Mouse (Mus musculus): ENCODE results near the gene Hal. TPM values are rescaled to one million over a fixed set of nuclear protein-coding genes. Genes with fewer than 3 reads are reported as not detected.

Hal gene
- 0.57 and 0.85 TPM in 2 replicates for polyA plus RNA-seq (2015; fragmentation: Nextera tagmentation; extraction: Ambion mirVana)

DNA sequence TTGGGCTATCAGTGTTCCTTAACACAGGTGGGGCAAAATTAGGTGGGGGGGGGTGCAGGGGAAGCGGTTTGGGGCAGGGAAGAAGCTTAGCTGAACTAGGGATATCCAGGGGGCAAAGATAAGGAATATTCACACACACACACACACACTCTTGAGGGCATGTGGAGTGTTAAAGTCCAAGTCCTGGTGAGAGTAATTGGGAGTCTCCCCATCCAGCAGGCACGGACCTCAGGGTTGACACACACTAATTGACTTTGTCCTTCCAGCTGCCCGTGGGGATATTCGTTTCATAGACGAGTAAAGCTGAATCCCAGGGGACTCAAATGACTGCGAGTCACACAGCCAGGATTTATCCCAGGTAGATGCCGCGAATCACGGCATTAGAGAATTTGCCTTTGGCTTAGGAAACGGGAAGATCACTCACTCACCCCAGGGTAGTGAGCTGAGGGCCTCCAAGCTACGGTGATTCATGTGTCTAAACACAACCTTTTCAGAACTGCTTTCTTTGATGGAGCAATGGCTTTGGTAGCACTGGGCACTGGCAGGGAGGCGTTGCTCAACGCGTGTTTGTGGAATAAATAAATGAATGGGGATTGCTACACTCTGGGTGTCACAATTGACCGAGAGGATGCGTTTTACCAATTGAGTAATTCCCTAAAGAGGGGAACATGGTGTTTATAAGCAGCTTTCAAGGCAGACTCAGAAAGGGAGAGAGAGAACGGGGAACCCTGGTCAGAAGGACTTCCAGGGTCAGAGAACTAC, at the start of gene Hal:
Gene Hal, plus strand, starts transcription at position 703 of the 762 bp plus-strand sequence.

DNA sequence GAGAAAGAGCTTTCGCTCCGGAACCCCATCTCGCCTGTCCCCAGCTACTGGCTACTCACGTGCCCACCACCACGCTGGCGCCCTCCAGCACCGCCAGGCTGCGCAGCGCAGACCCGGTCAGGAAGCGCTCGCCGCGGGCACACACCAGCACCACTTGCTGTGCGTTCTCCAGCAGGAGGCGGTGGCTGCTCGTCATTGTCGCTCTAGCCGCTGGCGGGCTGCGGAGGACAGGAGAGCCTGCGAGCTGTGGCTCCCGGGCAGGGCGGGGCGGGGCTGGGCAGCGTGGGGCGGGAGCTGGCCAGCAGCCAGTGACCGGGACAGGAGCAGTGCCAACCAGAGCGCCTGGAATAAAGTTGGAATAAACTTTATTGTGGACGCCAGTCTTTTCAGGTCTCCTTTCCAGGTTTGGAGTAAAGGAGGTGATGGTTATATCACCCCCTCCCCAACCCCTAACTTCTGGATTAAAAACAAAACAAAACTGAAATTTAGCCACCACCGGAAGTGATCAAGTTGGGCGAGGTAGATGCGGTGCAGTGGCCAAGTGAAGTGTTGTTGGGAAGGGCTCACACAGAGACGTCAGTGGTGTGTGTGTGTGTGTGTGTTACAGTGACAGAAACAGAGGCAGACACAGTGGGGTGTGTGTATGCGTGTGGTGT, 51.3 kb downstream of the Hal start, which contains the start of gene Amdhd1:
Gene Amdhd1, minus strand, starts transcription at position 259 of the 656 bp plus-strand sequence.

DNA sequence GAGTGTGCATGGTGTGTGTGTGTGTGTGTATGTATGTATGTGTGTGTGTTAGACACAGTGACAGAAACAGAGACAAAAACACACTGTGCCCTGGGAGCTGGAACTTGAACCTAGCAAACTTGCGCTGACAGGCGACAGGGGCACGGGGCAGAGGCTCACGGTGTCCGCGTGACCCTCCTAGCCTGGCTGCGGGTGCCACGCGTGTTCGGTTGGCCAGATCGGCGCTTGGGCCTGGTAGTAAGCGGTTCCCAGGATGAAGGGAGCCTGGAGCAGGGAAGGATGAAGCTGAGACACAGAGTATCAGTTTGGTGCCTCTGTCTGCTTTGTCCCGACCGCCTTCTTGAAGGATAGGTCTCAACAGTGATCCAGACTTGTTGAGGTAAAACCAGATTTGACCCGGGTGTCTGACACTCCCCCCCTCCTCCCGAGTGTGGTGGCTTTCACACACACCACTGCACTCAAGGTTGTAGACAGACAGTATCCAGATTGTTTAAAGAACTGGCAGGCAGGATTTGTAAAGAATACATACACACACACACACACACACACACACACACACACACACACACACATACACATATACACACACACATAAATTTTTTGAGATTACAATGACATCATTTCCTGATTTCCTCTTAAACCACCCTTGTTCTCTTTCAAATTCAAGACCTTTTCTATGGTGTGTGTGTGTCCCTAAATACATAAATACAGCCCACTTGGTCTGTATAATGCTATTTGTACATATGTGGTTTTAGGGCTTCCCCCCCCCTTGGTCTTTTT, 52.1 kb downstream of the Hal start, which contains the start of gene Ccdc38:
Gene Ccdc38, plus strand, starts transcription at position 202 of the 780 bp plus-strand sequence.

Other genes with a start within 250 kb of the Hal start
- 13.4 and 17.3 TPM in 2 replicates for gene Elk3, start 177.6 kb upstream of the Hal start, polyA plus RNA-seq (2015; fragmentation: Nextera tagmentation; extraction: Ambion mirVana)
- gene Lta4h, start 35.4 kb upstream of the Hal start, polyA plus RNA-seq (2015; fragmentation: Nextera tagmentation; extraction: Ambion mirVana) = 106 and 125 TPM in 2 replicates
- 0.11 and 0.19 TPM in 2 replicates for gene Amdhd1, start 51.3 kb downstream of the Hal start, polyA plus RNA-seq (2015; fragmentation: Nextera tagmentation; extraction: Ambion mirVana)
- 0.13 and 0.62 TPM in 2 replicates for gene Ccdc38, start 51.9 kb downstream of the Hal start, polyA plus RNA-seq (2015; fragmentation: Nextera tagmentation; extraction: Ambion mirVana)
- gene Snrpf, start 100.9 kb downstream of the Hal start, polyA plus RNA-seq (2015; fragmentation: Nextera tagmentation; extraction: Ambion mirVana) = 119 and 131 TPM in 2 replicates
- gene Ntn4, start 151.9 kb downstream of the Hal start, polyA plus RNA-seq (2015; fragmentation: Nextera tagmentation; extraction: Ambion mirVana) = 0.78 and 0.88 TPM in 2 replicates